Mouse (Mus musculus): ENCODE measurements around the gene Gm973. TPM values are rescaled to one million over a fixed set of nuclear protein-coding genes. Genes with fewer than 3 reads are reported as not detected.

The Gm973 gene
- 72.5 and 83.9 TPM in 2 replicates for polyA plus RNA-seq (2012; rRNA removed)

GRCm38 (mm10) chr1:59516026-59516917, at the start of gene Gm973:
Gene Gm973, plus strand, starts transcription at chr1:59516264.
- H3K4me1 ChIP-seq (ENCODE audit: control insufficient read depth, insufficient read depth, low read length), result peaks cover 6% of the 10 kb centered on the region

GRCm38 (mm10) chr1:59469170-59469569, 46.9 kb upstream of the Gm973 start:
- H3K4me1 ChIP-seq (ENCODE audit: control insufficient read depth, insufficient read depth, low read length), result no peaks in the 10 kb centered on the region
- H3K27ac ChIP-seq (ENCODE audit: control insufficient read depth, insufficient read depth, low read depth, low read length), result no peak overlapping the region
- H3K27me3 ChIP-seq (ENCODE audit: control insufficient read depth, insufficient read depth, low read length), result no peaks in the 10 kb centered on the region
- H3K4me3 ChIP-seq (ENCODE audit: control insufficient read depth, low read depth, low read length), result no peak overlapping the region
- no peaks in the 10 kb centered on the region for H3K36me3 ChIP-seq (ENCODE audit: control insufficient read depth, insufficient read depth, low read length)
- no peak for TF ChIP-seq CTCF (IDR thresholded peaks at IDR 0.05; ENCODE audit: control insufficient read depth, insufficient read depth, insufficient replicate concordance, low read depth, low read length)
- no peak for TF ChIP-seq POLR2A (IDR thresholded peaks at IDR 0.05; ENCODE audit: control insufficient read depth, low read depth, low read length)

More at GRCm38 (mm10) chr1:59516026-59516917, at the start of gene Gm973:
- no peak for TF ChIP-seq POLR2A (IDR thresholded peaks at IDR 0.05; ENCODE audit: control insufficient read depth, low read depth, low read length)
- Histone ChIP-seq H3K27ac (ENCODE audit: control insufficient read depth, insufficient read depth, low read depth, low read length) (no peak within 1 kb of the TSS), H3K4me3 (ENCODE audit: control insufficient read depth, low read depth, low read length) (peak within 1 kb of the TSS; percentile 20), H3K36me3 (ENCODE audit: control insufficient read depth, insufficient read depth, low read length) (no peaks in the 10 kb centered on the region), H3K27me3 (ENCODE audit: control insufficient read depth, insufficient read depth, low read length) (no peaks in the 10 kb centered on the region)

- H3K4me1 ChIP-seq (ENCODE audit: control insufficient read depth, insufficient read depth, low read length), result no peaks in the 10 kb centered on the region
Observed at GRCm38 (mm10) chr1:59470766-59471165, 45.3 kb upstream of the Gm973 start.

GRCm38 (mm10) chr1:59472368-59473180, 43.5 kb upstream of the Gm973 start:
- Histone ChIP-seq H3K4me3 (ENCODE audit: control insufficient read depth, low read depth, low read length) (no peak overlapping the region), H3K27ac (ENCODE audit: control insufficient read depth, insufficient read depth, low read depth, low read length) (no peak overlapping the region)

More at GRCm38 (mm10) chr1:59470766-59471165, 45.3 kb upstream of the Gm973 start:
- Histone ChIP-seq H3K27me3 (ENCODE audit: control insufficient read depth, insufficient read depth, low read length) (no peaks in the 10 kb centered on the region), H3K4me3 (ENCODE audit: control insufficient read depth, low read depth, low read length) (no peak overlapping the region), H3K36me3 (ENCODE audit: control insufficient read depth, insufficient read depth, low read length) (no peaks in the 10 kb centered on the region), H3K27ac (ENCODE audit: control insufficient read depth, insufficient read depth, low read depth, low read length) (no peak overlapping the region)
- TF ChIP-seq POLR2A (IDR thresholded peaks at IDR 0.05; ENCODE audit: control insufficient read depth, low read depth, low read length) (no peak), CTCF (IDR thresholded peaks at IDR 0.05; ENCODE audit: control insufficient read depth, insufficient read depth, insufficient replicate concordance, low read depth, low read length) (no peak)

GRCm38 (mm10) chr1:59473181-59473555, 42.9 kb upstream of the Gm973 start:
- Histone ChIP-seq H3K36me3 (ENCODE audit: control insufficient read depth, insufficient read depth, low read length) (no peaks in the 10 kb centered on the region), H3K27me3 (ENCODE audit: control insufficient read depth, insufficient read depth, low read length) (no peaks in the 10 kb centered on the region), H3K27ac (ENCODE audit: control insufficient read depth, insufficient read depth, low read depth, low read length) (no peak overlapping the region), H3K4me1 (ENCODE audit: control insufficient read depth, insufficient read depth, low read length) (no peaks in the 10 kb centered on the region), H3K4me3 (ENCODE audit: control insufficient read depth, low read depth, low read length) (no peak overlapping the region)
- TF ChIP-seq CTCF (IDR thresholded peaks at IDR 0.05; ENCODE audit: control insufficient read depth, insufficient read depth, insufficient replicate concordance, low read depth, low read length) (no peak), POLR2A (IDR thresholded peaks at IDR 0.05; ENCODE audit: control insufficient read depth, low read depth, low read length) (no peak)

More at GRCm38 (mm10) chr1:59472368-59473180, 43.5 kb upstream of the Gm973 start:
- no peaks in the 10 kb centered on the region for H3K36me3 ChIP-seq (ENCODE audit: control insufficient read depth, insufficient read depth, low read length)
- H3K4me1 ChIP-seq (ENCODE audit: control insufficient read depth, insufficient read depth, low read length), result no peaks in the 10 kb centered on the region
- TF ChIP-seq POLR2A (IDR thresholded peaks at IDR 0.05; ENCODE audit: control insufficient read depth, low read depth, low read length) (no peak), CTCF (IDR thresholded peaks at IDR 0.05; ENCODE audit: control insufficient read depth, insufficient read depth, insufficient replicate concordance, low read depth, low read length) (no peak)
- H3K27me3 ChIP-seq (ENCODE audit: control insufficient read depth, insufficient read depth, low read length), result no peaks in the 10 kb centered on the region

- TF ChIP-seq CTCF (IDR thresholded peaks at IDR 0.05; ENCODE audit: control insufficient read depth, insufficient read depth, insufficient replicate concordance, low read depth, low read length) (no peak), POLR2A (IDR thresholded peaks at IDR 0.05; ENCODE audit: control insufficient read depth, low read depth, low read length) (no peak)
- Histone ChIP-seq H3K4me1 (ENCODE audit: control insufficient read depth, insufficient read depth, low read length) (0 out of 2 replicates have a peak, but pooled peaks cover under 1% of the 10 kb centered on the region), H3K27ac (ENCODE audit: control insufficient read depth, insufficient read depth, low read depth, low read length) (no peak overlapping the region), H3K27me3 (ENCODE audit: control insufficient read depth, insufficient read depth, low read length) (no peaks in the 10 kb centered on the region), H3K36me3 (ENCODE audit: control insufficient read depth, insufficient read depth, low read length) (no peaks in the 10 kb centered on the region), H3K4me3 (ENCODE audit: control insufficient read depth, low read depth, low read length) (no peak overlapping the region)
Observed at GRCm38 (mm10) chr1:59475618-59476017, 40.4 kb upstream of the Gm973 start.

GRCm38 (mm10) chr1:59478911-59479310, 37.2 kb upstream of the Gm973 start:
- Histone ChIP-seq H3K27ac (ENCODE audit: control insufficient read depth, insufficient read depth, low read depth, low read length) (no peak overlapping the region), H3K27me3 (ENCODE audit: control insufficient read depth, insufficient read depth, low read length) (no peaks in the 10 kb centered on the region), H3K36me3 (ENCODE audit: control insufficient read depth, insufficient read depth, low read length) (no peaks in the 10 kb centered on the region), H3K4me3 (ENCODE audit: control insufficient read depth, low read depth, low read length) (no peak overlapping the region), H3K4me1 (ENCODE audit: control insufficient read depth, insufficient read depth, low read length) (peaks cover 14% of the 10 kb centered on the region)
- no peak for TF ChIP-seq POLR2A (IDR thresholded peaks at IDR 0.05; ENCODE audit: control insufficient read depth, low read depth, low read length)
